Mouse (Mus musculus) cerebellum, postnatal 4 days (tissue): ENCODE measurements around the gene Rad51c.

Source experiments
- DNase-seq, 2 experiments: peaks; one replicate each; pipeline ENCODE4 v3.0.0; 2022; ENCODE audit warnings: low spot score in 2 of 2, mixed read lengths in 1 of 2

The Rad51c gene

GRCm38 (mm10) chr11:87367061-87367460 lies 37.7 kb downstream of the Rad51c start:
- DNase-seq: no peak

- no peak for DNase-seq
These were observed 39.6 kb downstream of the Rad51c start for GRCm38 (mm10) chr11:87365120-87365519.

GRCm38 (mm10) chr11:87359262-87359612 lies 45.5 kb downstream of the Rad51c start:
- no peak for DNase-seq

- peak; percentile 73 to 87 for DNase-seq
These were observed 46.2 kb downstream of the Rad51c start, which contains the start of gene Ppm1e for GRCm38 (mm10) chr11:87358331-87359261. Gene Ppm1e (minus strand): TSS chr11:87359023.

GRCm38 (mm10) chr11:87357317-87358300 lies 47.1 kb downstream of the Rad51c start:
- DNase-seq: peak in 1 of 2 experiments; percentile 31

- DNase-seq: no peak
These were observed 49.9 kb downstream of the Rad51c start for GRCm38 (mm10) chr11:87354861-87355260.

- no peak for DNase-seq
These were observed 51.0 kb downstream of the Rad51c start for GRCm38 (mm10) chr11:87353646-87354170.
